ENCODE assay signal across 9 mouse cellular contexts in genomic region chr2:178507379-178508014, GRCm38 (mm10).
DNase-seq lines count a peak whose midpoint lies in the region; ATAC-seq and TF ChIP-seq lines count a peak whose summit lies in the region.
"Had no signal": no experiment of that assay in that cellular context is flagged by ENCODE, and none has a peak within 500 bp of the region (broad histone marks: within the 10 kb centered on the region; RNA-seq: fewer than 3 reads in every experiment).

No protein-coding gene starts in this region.

- peak; percentile 58 to 78 (median 61) for TF ChIP-seq CTCF in MEL (IDR thresholded peaks at IDR 0.05 in 2 of 3, conservative IDR thresholded peaks at IDR 0.05 in 1 of 3; ENCODE audit: control insufficient read depth in 1 of 3, insufficient read depth in 1 of 3, low read depth in 2 of 3, low read length in 3 of 3, poor library complexity in 1 of 3, severe bottlenecking in 1 of 3)
- peak; percentile 98 for TF ChIP-seq CTCF in brain, embryonic 14.5 days (IDR thresholded peaks at IDR 0.05; ENCODE audit: borderline replicate concordance, extremely low read depth, insufficient read depth, insufficient read length)
- peak; percentile 95 for TF ChIP-seq CTCF in hindbrain, postnatal 0 days (IDR thresholded peaks at IDR 0.05; ENCODE audit: low read depth)

- peak; percentile 26 for DNase-seq in MEL (ENCODE audit: low read depth, low spot score)
- peak; percentile 85 for DNase-seq in brain, embryonic 14.5 days (ENCODE audit: low read depth)
- peak; percentile 86 for DNase-seq in forebrain, embryonic 11.5 days (ENCODE audit: low spot score)
- peak; percentile 88 for DNase-seq in hindbrain, postnatal 0 days (ENCODE audit: low spot score)
- DNase-seq in layer of hippocampus, postnatal 25 days (ENCODE audit: extremely low spot score in 1 of 2, low spot score in 1 of 2) = peak; percentile 66 to 94
- DNase-seq in right cerebral cortex, postnatal 10 days (ENCODE audit: low spot score in 2 of 2) = peak; percentile 82 to 88
- peak; percentile 32 to 77 for DNase-seq in urinary bladder, postnatal 4 days (ENCODE audit: low spot score in 2 of 2)

- no peaks in the 10 kb centered on the region for H3K4me1 ChIP-seq in MEL (ENCODE audit: control insufficient read depth in 1 of 2, insufficient read depth in 2 of 2, low read length in 2 of 2)
- no peaks in the 10 kb centered on the region for H3K4me1 ChIP-seq in forebrain, embryonic 11.5 days (replicated peaks; ENCODE audit: control insufficient read depth, insufficient read depth, low read length)
- H3K4me1 ChIP-seq in hindbrain, postnatal 0 days (ENCODE audit: insufficient read depth, low read length) = no peaks in the 10 kb centered on the region

- TF ChIP-seq RAD21 in MEL (IDR thresholded peaks at IDR 0.05; ENCODE audit: low read depth, low read length) = peak; percentile 57

- H3K9me3 ChIP-seq in MEL (replicated peaks; ENCODE audit: insufficient read depth, low read length) = no peaks in the 10 kb centered on the region
- no peaks in the 10 kb centered on the region for H3K9me3 ChIP-seq in forebrain, embryonic 11.5 days (ENCODE audit: control insufficient read depth, low read length)
- no peaks in the 10 kb centered on the region for H3K9me3 ChIP-seq in hindbrain, postnatal 0 days (ENCODE audit: low read length)
- H3K9me3 ChIP-seq: heart, embryonic 13.5 days had no signal

- H3K79me2 ChIP-seq in MEL (ENCODE audit: control insufficient read depth, insufficient read depth, low read length, poor library complexity) = no peaks in the 10 kb centered on the region

- no peak overlapping the region for H3K9ac ChIP-seq in MEL (ENCODE audit: control insufficient read depth, low read depth, low read length, poor library complexity, severe bottlenecking)
- no peak overlapping the region for H3K9ac ChIP-seq in forebrain, embryonic 11.5 days (ENCODE audit: low read length)
- no peak overlapping the region for H3K9ac ChIP-seq in hindbrain, postnatal 0 days (replicated peaks; ENCODE audit: low read length)
- H3K9ac ChIP-seq: heart, embryonic 13.5 days had no signal

- 47% methylated on average over 6 of the region's 6 CpGs for WGBS in forebrain, embryonic 11.5 days
- WGBS in hindbrain, postnatal 0 days = 39% methylated on average over 6 of the region's 6 CpGs

- no peak for TF ChIP-seq POLR2A in MEL (IDR thresholded peaks at IDR 0.05; ENCODE audit: control insufficient read depth in 1 of 2, insufficient read depth in 1 of 2, low read depth in 1 of 2, low read length in 2 of 2, poor library complexity in 1 of 2)
- no peak for TF ChIP-seq POLR2A in brain, embryonic 14.5 days (IDR thresholded peaks at IDR 0.05; ENCODE audit: borderline replicate concordance, extremely low read depth, insufficient read depth, insufficient read length, poor library complexity, severe bottlenecking)

- no peaks in the 10 kb centered on the region for H3K27me3 ChIP-seq in MEL (ENCODE audit: control insufficient read depth in 1 of 2, insufficient read depth in 2 of 2, low read length in 2 of 2)
- H3K27me3 ChIP-seq in forebrain, embryonic 11.5 days (ENCODE audit: control insufficient read depth, insufficient read depth, low read length) = no peaks in the 10 kb centered on the region
- no peaks in the 10 kb centered on the region for H3K27me3 ChIP-seq in hindbrain, postnatal 0 days (ENCODE audit: insufficient read depth, low read length)

- no peak overlapping the region for H3K4me2 ChIP-seq in forebrain, embryonic 11.5 days (ENCODE audit: low read depth, low read length, severe bottlenecking)
- no peak overlapping the region for H3K4me2 ChIP-seq in hindbrain, postnatal 0 days (ENCODE audit: low read depth, low read length)
- H3K4me2 ChIP-seq: heart, embryonic 13.5 days had no signal

- no peak overlapping the region for H3K27ac ChIP-seq in MEL (ENCODE audit: control insufficient read depth, low read depth, low read length)
- H3K27ac ChIP-seq in forebrain, embryonic 11.5 days (ENCODE audit: low read depth, low read length) = no peak overlapping the region
- H3K27ac ChIP-seq in hindbrain, postnatal 0 days = no peak overlapping the region
- H3K27ac ChIP-seq: heart, embryonic 13.5 days had no signal

- H3K36me3 ChIP-seq in MEL (ENCODE audit: control insufficient read depth in 1 of 2, insufficient read depth in 2 of 2, low read length in 2 of 2) = no peaks in the 10 kb centered on the region
- H3K36me3 ChIP-seq in forebrain, embryonic 11.5 days (ENCODE audit: control insufficient read depth, insufficient read depth, low read length) = no peaks in the 10 kb centered on the region
- no peaks in the 10 kb centered on the region for H3K36me3 ChIP-seq in hindbrain, postnatal 0 days (ENCODE audit: insufficient read depth, low read length)
- H3K36me3 ChIP-seq: heart, embryonic 13.5 days had no signal

- peak; percentile 76 for ATAC-seq in forebrain, embryonic 11.5 days (replicated peaks; ENCODE audit: low FRiP score)
- peak; percentile 46 for ATAC-seq in hindbrain, postnatal 0 days
- ATAC-seq in megakaryocyte, adult 5-6 weeks (ENCODE audit: poor library complexity, severe bottlenecking) = peak; percentile 49

- no peak overlapping the region for H3K4me3 ChIP-seq in MEL (ENCODE audit: control insufficient read depth in 1 of 2, insufficient read depth in 1 of 2, low read depth in 2 of 2, low read length in 2 of 2)
- H3K4me3 ChIP-seq in forebrain, embryonic 11.5 days (ENCODE audit: low read depth, low read length) = no peak overlapping the region
- no peak overlapping the region for H3K4me3 ChIP-seq in hindbrain, postnatal 0 days (ENCODE audit: low read length)
- H3K4me3 ChIP-seq: heart, embryonic 13.5 days had no signal

- TF ChIP-seq EP300 in MEL (IDR thresholded peaks at IDR 0.05; ENCODE audit: low read depth in 1 of 2, low read length in 2 of 2) = no peak

TF ChIP-seq in MEL, 35 proteins besides CTCF, POLR2A, EP300 and RAD21:
- TF ChIP-seq ELF1 (IDR thresholded peaks at IDR 0.05; ENCODE audit: low read depth, low read length) (no peak), ZC3H11A (IDR thresholded peaks at IDR 0.05; ENCODE audit: low read depth, low read length) (peak; percentile 27; the same call in 1 of the 2 replicates), ZMIZ1 (IDR thresholded peaks at IDR 0.05; ENCODE audit: low read depth, low read length) (no peak), SMC3 (IDR thresholded peaks at IDR 0.05; ENCODE audit: low read depth, low read length) (peak; percentile 53), MYC (IDR thresholded peaks at IDR 0.05; ENCODE audit: low read depth, low read length) (no peak)

Comparison
In these comparisons a context has a peak if more than half of its experiments do, and no peak if none do; other contexts are left out.
1. DNase-seq: peak in every context shown above with its lines; median percentile 88 in hindbrain, postnatal 0 days; 86 in forebrain, embryonic 11.5 days; 85 in brain, embryonic 14.5 days; 85 in right cerebral cortex, postnatal 10 days; 80 in layer of hippocampus, postnatal 25 days; 54 in urinary bladder, postnatal 4 days; 26 in MEL.